7 mouse cellular contexts compared by ENCODE assay signal in the genomic region with DNA sequence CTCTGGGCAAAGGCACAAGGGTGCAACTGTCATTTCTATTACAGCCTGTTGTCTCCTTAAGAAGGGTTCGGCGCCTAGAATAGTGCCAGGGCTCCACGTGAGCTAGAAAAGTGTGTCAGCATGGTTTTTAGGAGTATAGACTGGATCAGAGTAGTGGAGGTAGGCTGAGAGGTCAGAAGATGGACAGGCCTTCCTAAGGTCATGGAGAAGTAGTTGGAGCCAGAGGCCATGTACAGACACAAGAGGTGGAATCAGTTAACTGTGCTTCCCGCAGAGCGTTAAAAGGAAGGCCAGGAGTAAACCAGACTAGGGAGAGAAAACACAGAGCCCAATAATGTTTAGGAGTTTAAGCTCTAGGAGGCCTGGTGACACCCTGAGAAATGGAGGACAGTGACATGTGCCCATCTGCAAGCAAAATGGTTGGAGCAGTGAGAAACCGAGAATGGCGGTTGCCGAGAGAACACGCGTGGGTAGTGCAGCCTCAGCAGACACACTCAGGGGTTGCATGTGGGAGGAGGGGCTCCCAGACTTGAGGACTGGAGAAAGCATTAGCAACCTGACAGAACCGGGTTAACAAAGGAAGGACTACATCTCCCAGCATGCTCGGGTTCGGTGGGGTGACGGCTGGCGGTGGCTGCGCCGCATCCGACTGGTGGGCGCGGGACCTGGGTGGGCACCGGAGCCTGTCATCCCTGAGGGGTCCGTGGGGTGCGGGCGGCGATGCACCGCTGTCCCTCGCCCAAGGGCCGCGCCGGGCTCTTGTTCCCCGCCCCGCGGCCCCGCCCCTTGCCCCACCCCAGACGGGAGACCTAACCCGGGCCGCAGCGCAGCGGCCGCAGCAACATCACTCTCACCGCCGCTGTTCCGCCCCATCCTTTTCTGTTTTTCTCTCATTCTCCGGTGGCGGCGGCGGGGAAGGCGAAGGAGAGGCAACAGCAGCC. TPM values are rescaled to one million over a fixed set of nuclear protein-coding genes. Genes with fewer than 3 reads are reported as not detected.
A peak's percentile ranks its signal among the peaks of the same experiment; 100 is the strongest.
DNase-seq lines count a peak whose midpoint lies in the region; ATAC-seq lines count a peak whose summit lies in the region.

TSS of gene Kif3c (plus strand) at position 625 of the 941 bp plus-strand sequence.

- no peaks in the 10 kb centered on the region for H3K4me1 ChIP-seq in embryonic facial prominence, embryonic 11.5 days (ENCODE audit: control insufficient read depth, insufficient read depth, low read length)
- peaks cover 24% of the 10 kb centered on the region for H3K4me1 ChIP-seq in limb, embryonic 10.5 days
- peaks cover 39% of the 10 kb centered on the region for H3K4me1 ChIP-seq in midbrain, embryonic 12.5 days

- H3K4me2 ChIP-seq in embryonic facial prominence, embryonic 11.5 days (ENCODE audit: low read depth, low read length), result peak within 1 kb of the TSS; percentile 59
- H3K4me2 ChIP-seq in midbrain, embryonic 12.5 days (replicated peaks), result peak within 1 kb of the TSS; percentile 86

- peak within 1 kb of the TSS; percentile 67 for H3K4me3 ChIP-seq in embryonic facial prominence, embryonic 11.5 days (ENCODE audit: low read depth, low read length)
- H3K4me3 ChIP-seq in limb, embryonic 10.5 days, result peak within 1 kb of the TSS; percentile 77
- H3K4me3 ChIP-seq in midbrain, embryonic 12.5 days, result peak within 1 kb of the TSS; percentile 79

- H3K36me3 ChIP-seq in embryonic facial prominence, embryonic 11.5 days (replicated peaks; ENCODE audit: control insufficient read depth, insufficient read depth, low read depth, low read length), result peaks cover 3% of the 10 kb centered on the region
- H3K36me3 ChIP-seq in limb, embryonic 10.5 days, result peaks cover 23% of the 10 kb centered on the region
- peaks cover 18% of the 10 kb centered on the region for H3K36me3 ChIP-seq in midbrain, embryonic 12.5 days

- H3K27ac ChIP-seq in embryonic facial prominence, embryonic 11.5 days (replicated peaks; ENCODE audit: low read depth, low read length), result peak within 1 kb of the TSS; percentile 11; the same call in 1 of the 2 replicates
- H3K27ac ChIP-seq in limb, embryonic 10.5 days, result peak within 1 kb of the TSS; percentile 87
- peak within 1 kb of the TSS; percentile 93 for H3K27ac ChIP-seq in midbrain, embryonic 12.5 days (replicated peaks)

- no peaks in the 10 kb centered on the region for H3K27me3 ChIP-seq in embryonic facial prominence, embryonic 11.5 days (ENCODE audit: control insufficient read depth, insufficient read depth, low read length)
- no peaks in the 10 kb centered on the region for H3K27me3 ChIP-seq in limb, embryonic 10.5 days (ENCODE audit: low read depth, poor library complexity, severe bottlenecking)
- no peaks in the 10 kb centered on the region for H3K27me3 ChIP-seq in midbrain, embryonic 12.5 days

- WGBS in embryonic facial prominence, embryonic 11.5 days, result 8% methylated on average over 42 of the region's 48 CpGs
- 8% methylated on average over 48 of the region's 48 CpGs for WGBS in limb, embryonic 10.5 days
- 7% methylated on average over 43 of the region's 48 CpGs for WGBS in midbrain, embryonic 12.5 days

- ATAC-seq in embryonic facial prominence, embryonic 11.5 days (replicated peaks; ENCODE audit: insufficient number of reproducible peaks, low FRiP score, low TSS enrichment, low read depth), result peak; percentile 94
- ATAC-seq in midbrain, embryonic 12.5 days (ENCODE audit: low FRiP score, low read depth), result peak; percentile 95

- no peaks in the 10 kb centered on the region; the same call in 1 of the 2 replicates for H3K9me3 ChIP-seq in embryonic facial prominence, embryonic 11.5 days (replicated peaks; ENCODE audit: control insufficient read depth, low read length)
- peaks cover 5% of the 10 kb centered on the region; the same call in 1 of the 2 replicates for H3K9me3 ChIP-seq in limb, embryonic 10.5 days (replicated peaks)
- H3K9me3 ChIP-seq in midbrain, embryonic 12.5 days, result peaks cover 13% of the 10 kb centered on the region

- DNase-seq in adrenal gland, postnatal 10 days, result peak; percentile 78
- DNase-seq in embryonic facial prominence, embryonic 11.5 days (ENCODE audit: low spot score), result peak; percentile 91
- peak; percentile 72 to 84 for DNase-seq in heart, adult 18-20 months
- DNase-seq in kidney, adult 18-20 months, result peak; percentile 81
- peak; percentile 86 for DNase-seq in limb, embryonic 10.5 days (ENCODE audit: low spot score)
- DNase-seq in spleen, adult 12 weeks (ENCODE audit: low spot score), result peak; percentile 25

- H3K9ac ChIP-seq in embryonic facial prominence, embryonic 11.5 days (replicated peaks; ENCODE audit: low read length), result peak within 1 kb of the TSS; percentile 84
- peak within 1 kb of the TSS; percentile 93 for H3K9ac ChIP-seq in midbrain, embryonic 12.5 days (replicated peaks)

RNA-seq across cellular contexts. Expression of gene Kif3c, which starts in this region (rescaled TPM):
- total RNA-seq in adrenal gland, postnatal 10 days (2021), result 10 to 100 TPM; 13.2 to 18.5 TPM
- 16.1 and 17.1 TPM in 2 replicates for polyA plus RNA-seq in embryonic facial prominence, embryonic 11.5 days (2014; fragmentation: Nextera tagmentation; extraction: Ambion mirVana)
- 1 to 10 TPM; 5.4 to 6.4 TPM for total RNA-seq in heart, adult 18-20 months (2021)
- 13.2 and 16.4 TPM in 2 replicates for polyA plus RNA-seq in limb, embryonic 10.5 days (2016; fragmentation: Nextera tagmentation; extraction: Ambion mirVana)
- 58.2 TPM in 2 replicates for polyA plus RNA-seq in midbrain, embryonic 12.5 days (2016; fragmentation: Nextera tagmentation; extraction: Ambion mirVana)

Comparison
In these comparisons a context has a peak if more than half of its experiments do, and no peak if none do; other contexts are left out.
1. Peak in every context shown above with its lines: DNase-seq, ATAC-seq, H3K4me3 ChIP-seq and H3K27ac ChIP-seq.
2. DNase-seq: peak in every context shown above with its lines; median percentile 91 in embryonic facial prominence, embryonic 11.5 days; 86 in limb, embryonic 10.5 days; 81 in kidney, adult 18-20 months; 78 in adrenal gland, postnatal 10 days; 78 in heart, adult 18-20 months; 25 in spleen, adult 12 weeks.
3. H3K27ac ChIP-seq: peak in every context shown above with its lines; median percentile 93 in midbrain, embryonic 12.5 days; 87 in limb, embryonic 10.5 days; 11 in embryonic facial prominence, embryonic 11.5 days.